ENCODE assay signal across 8 mouse cellular contexts in the genomic region with DNA sequence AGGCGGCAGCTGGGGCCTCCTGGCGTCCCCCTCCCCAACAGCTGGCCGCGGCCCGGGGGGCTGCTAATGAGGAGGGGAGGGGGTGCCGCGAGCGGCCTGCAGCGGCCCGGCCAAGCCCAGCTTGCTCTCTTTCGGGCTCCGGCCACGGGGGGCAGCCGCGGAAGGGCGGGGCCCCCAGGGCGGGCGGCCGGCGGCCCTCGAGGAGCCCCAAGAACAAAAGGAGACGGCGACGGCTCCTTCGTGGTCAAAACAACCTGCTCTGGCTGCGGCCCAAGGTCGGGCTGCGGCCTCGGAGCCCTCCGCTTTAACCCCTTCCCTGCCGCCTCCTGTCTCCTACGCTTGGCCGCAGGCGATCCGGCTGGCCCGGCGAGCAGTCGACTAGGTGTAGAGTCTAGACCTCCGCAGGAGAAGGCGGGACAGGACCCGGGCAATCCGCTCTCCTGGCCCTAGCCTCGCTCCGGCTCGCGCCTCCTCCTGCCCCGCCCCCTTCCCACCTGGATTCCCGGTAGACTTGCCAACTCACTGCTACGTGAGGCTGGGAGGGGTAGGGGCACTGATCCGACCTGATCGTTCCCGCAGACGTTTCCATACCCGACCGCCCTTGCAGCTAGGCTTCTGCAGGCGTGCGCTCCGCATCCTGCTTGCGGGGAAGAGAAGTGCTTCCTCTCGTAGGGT. TPM values are rescaled to one million over a fixed set of nuclear protein-coding genes. Genes with fewer than 3 reads are reported as not detected.
DNase-seq lines count a peak whose midpoint lies in the region; ATAC-seq and TF ChIP-seq lines count a peak whose summit lies in the region.

No protein-coding gene starts in this region.

- H3K4me1 ChIP-seq in intestine, embryonic 14.5 days (replicated peaks; ENCODE audit: control insufficient read depth, insufficient read depth, low read length) = peaks cover 14% of the 10 kb centered on the region
- peaks cover 11% of the 10 kb centered on the region; the same call in 1 of the 2 replicates for H3K4me1 ChIP-seq in small intestine, adult 2 months (ENCODE audit: control insufficient read depth, insufficient read depth, insufficient read length, low read length)

- H3K4me3 ChIP-seq in intestine, embryonic 14.5 days (ENCODE audit: low read depth, low read length) = peak overlapping the region; percentile 57
- H3K4me3 ChIP-seq in small intestine, adult 2 months (ENCODE audit: low read depth, low read length) = peak overlapping the region; percentile 67

- H3K9me3 ChIP-seq in intestine, embryonic 14.5 days (ENCODE audit: control insufficient read depth, low read length) = no peaks in the 10 kb centered on the region

- H3K27me3 ChIP-seq in intestine, embryonic 14.5 days (replicated peaks; ENCODE audit: control insufficient read depth, insufficient read depth, low read length) = peaks cover 61% of the 10 kb centered on the region
- peaks cover 25% of the 10 kb centered on the region for H3K27me3 ChIP-seq in small intestine, adult 2 months (ENCODE audit: control insufficient read depth, insufficient read depth, low read length)

- ATAC-seq in intestine, embryonic 14.5 days (replicated peaks; ENCODE audit: low FRiP score, low TSS enrichment, low read depth) = peak; percentile 78

- under 1% methylated on average over 50 of the region's 60 CpGs for WGBS in intestine, embryonic 14.5 days
- WGBS in small intestine, adult 2 months = under 1% methylated on average over 57 of the region's 60 CpGs

- no peak for TF ChIP-seq POLR2A in small intestine, adult 2 months (IDR thresholded peaks at IDR 0.05; ENCODE audit: low read depth, low read length)

- peak overlapping the region; percentile 92 for H3K4me2 ChIP-seq in intestine, embryonic 14.5 days (ENCODE audit: low read length)

- no peak for TF ChIP-seq CTCF in small intestine, adult 2 months (IDR thresholded peaks at IDR 0.05; ENCODE audit: extremely low read depth, insufficient read length, insufficient replicate concordance, low read depth, low read length)

- H3K9ac ChIP-seq in intestine, embryonic 14.5 days (ENCODE audit: low read length) = peak overlapping the region; percentile 69

- H3K27ac ChIP-seq in intestine, embryonic 14.5 days (ENCODE audit: low read depth) = peak overlapping the region; percentile 83
- H3K27ac ChIP-seq in small intestine, adult 2 months (ENCODE audit: insufficient read depth, low read depth, low read length) = peak overlapping the region; percentile 24

- intact Hi-C loops in left cerebral cortex, postnatal 25 days (cut with DNase I) = loop anchor here (2.0 to 10.0 kb wide), 2 partner anchors 62 to 248 kb away; no protein-coding TSS in a partner anchor

- no peaks in the 10 kb centered on the region for H3K36me3 ChIP-seq in intestine, embryonic 14.5 days (ENCODE audit: control insufficient read depth, insufficient read depth, low read length)
- H3K36me3 ChIP-seq in small intestine, adult 2 months (ENCODE audit: control insufficient read depth, insufficient read depth, low read length) = no peaks in the 10 kb centered on the region

- DNase-seq in adrenal gland, adult 2 months = peak; percentile 70
- peak; percentile 88 for DNase-seq in cerebellum, postnatal 10 days
- DNase-seq in frontal cortex, postnatal 14 days (ENCODE audit: low spot score in 2 of 2) = peak; percentile 64 to 68
- DNase-seq in intestine, embryonic 14.5 days (ENCODE audit: low spot score) = peak; percentile 93
- DNase-seq in left cerebral cortex, postnatal 25 days (ENCODE audit: low spot score in 2 of 2) = peak; percentile 65 to 71
- DNase-seq in mesoderm, embryonic 11.5 days (ENCODE audit: low read depth, low spot score) = peak; percentile 41
- DNase-seq in spleen, postnatal 4 days (ENCODE audit: low spot score in 2 of 2) = no peak

RNA-seq across cellular contexts. Expression of a gene that starts 2.1 kb away (rescaled TPM):
- 10 to 100 TPM; 30.3 to 54.0 TPM for total RNA-seq in adrenal gland, adult 2 months (2021)
- polyA plus RNA-seq in adrenal gland, adult 2 months (2012; rRNA removed) = 63.3 and 63.8 TPM in 2 replicates
- 6.6 and 8.1 TPM in 2 replicates for polyA plus RNA-seq in intestine, embryonic 14.5 days (2014; fragmentation: Nextera tagmentation; extraction: Ambion mirVana)
- total RNA-seq in left cerebral cortex, postnatal 25 days (2021) = 10 to 100 TPM; 34.0 to 36.7 TPM
- polyA plus RNA-seq in small intestine, adult 2 months (2012; rRNA removed) = 5.7 and 8.0 TPM in 2 replicates

RNA-seq across cellular contexts. Expression of a gene that starts 41.7 kb away (rescaled TPM):
- 10 to 100 TPM; 15.6 to 29.8 TPM for total RNA-seq in adrenal gland, adult 2 months (2021)
- 35.2 and 41.3 TPM in 2 replicates for polyA plus RNA-seq in adrenal gland, adult 2 months (2012; rRNA removed)
- polyA plus RNA-seq in intestine, embryonic 14.5 days (2014; fragmentation: Nextera tagmentation; extraction: Ambion mirVana) = 4.6 and 6.2 TPM in 2 replicates
- 10 to 100 TPM; 27.1 to 29.5 TPM for total RNA-seq in left cerebral cortex, postnatal 25 days (2021)
- 9.9 and 32.8 TPM in 2 replicates for polyA plus RNA-seq in small intestine, adult 2 months (2012; rRNA removed)

Comparison
In these comparisons a context has a peak if more than half of its experiments do, and no peak if none do; other contexts are left out.
1. DNase-seq: peak in adrenal gland, adult 2 months (single experiment), cerebellum, postnatal 10 days (2 of 2), frontal cortex, postnatal 14 days (2 of 2), intestine, embryonic 14.5 days (single experiment), left cerebral cortex, postnatal 25 days (2 of 2) and mesoderm, embryonic 11.5 days (single experiment); none in spleen, postnatal 4 days (0 of 2).